Mouse (Mus musculus): ENCODE results near the gene Dok1.

The Dok1 gene

GRCm38 (mm10) chr6:83014482-83015466, 18.5 kb downstream of the Dok1 start:
- peak; percentile 80 for DNase-seq (ENCODE audit: low read depth)

GRCm38 (mm10) chr6:83013444-83013843, 19.8 kb downstream of the Dok1 start:
- no peak for DNase-seq (ENCODE audit: low read depth)

- DNase-seq (ENCODE audit: low read depth) = no peak
Observed at GRCm38 (mm10) chr6:83011756-83012155, 21.5 kb downstream of the Dok1 start.

GRCm38 (mm10) chr6:83011255-83011654, 22.0 kb downstream of the Dok1 start:
- DNase-seq (ENCODE audit: low read depth) = no peak

GRCm38 (mm10) chr6:83010010-83010409, 23.3 kb downstream of the Dok1 start:
- no peak for DNase-seq (ENCODE audit: low read depth)

- no peak for DNase-seq (ENCODE audit: low read depth)
Observed at GRCm38 (mm10) chr6:83008659-83009058, 24.6 kb downstream of the Dok1 start.

- DNase-seq (ENCODE audit: low read depth) = no peak
Observed at GRCm38 (mm10) chr6:83006114-83006513, 27.2 kb downstream of the Dok1 start.

- no peak for DNase-seq (ENCODE audit: low read depth)
Observed at GRCm38 (mm10) chr6:83005444-83006011, 27.7 kb downstream of the Dok1 start.

GRCm38 (mm10) chr6:83004872-83005271, 28.4 kb downstream of the Dok1 start:
- no peak for DNase-seq (ENCODE audit: low read depth)

- DNase-seq (ENCODE audit: low read depth) = no peak
Observed at GRCm38 (mm10) chr6:83004309-83004708, 29.0 kb downstream of the Dok1 start.

- DNase-seq (ENCODE audit: low read depth) = no peak
Observed at GRCm38 (mm10) chr6:83003850-83004249, 29.4 kb downstream of the Dok1 start.

GRCm38 (mm10) chr6:83003082-83003481, 30.2 kb downstream of the Dok1 start:
- DNase-seq (ENCODE audit: low read depth) = no peak

GRCm38 (mm10) chr6:82999986-83000385, 33.3 kb downstream of the Dok1 start:
- no peak for DNase-seq (ENCODE audit: low read depth)

GRCm38 (mm10) chr6:82998326-82998725, 34.9 kb downstream of the Dok1 start:
- no peak for DNase-seq (ENCODE audit: low read depth)

GRCm38 (mm10) chr6:82997511-82998102, 35.7 kb downstream of the Dok1 start:
- DNase-seq (ENCODE audit: low read depth) = no peak

GRCm38 (mm10) chr6:82996740-82997315, 36.4 kb downstream of the Dok1 start:
- peak; percentile 94 for DNase-seq (ENCODE audit: low read depth)

GRCm38 (mm10) chr6:82994372-82994771, 38.9 kb downstream of the Dok1 start:
- DNase-seq (ENCODE audit: low read depth) = no peak

- DNase-seq (ENCODE audit: low read depth) = no peak
Observed at GRCm38 (mm10) chr6:82993696-82994095, 39.6 kb downstream of the Dok1 start.

- no peak for DNase-seq (ENCODE audit: low read depth)
Observed at GRCm38 (mm10) chr6:82987411-82987971, 45.8 kb downstream of the Dok1 start.

Measured in c-Kit-positive CD71-positive TER-119-negative erythroid progenitor cells, embryonic 14.5 days (primary cell).